Mouse (Mus musculus) limb, embryonic 15.5 days (tissue): Measurements from ENCODE around the gene Gm10097. TPM values are rescaled to one million over a fixed set of nuclear protein-coding genes. Genes with fewer than 3 reads are reported as not detected.

Source experiments
- ATAC-seq: fragments of 200-750 bp; cut with Nextera tagmentation; 2 replicates; pipeline ENCODE4 v1.8.0; 2017; ENCODE audit warnings: low read depth, moderate TSS enrichment; ENCODE audit not compliant: insufficient number of reproducible peaks, low FRiP score, low TSS enrichment
- H3K27ac ChIP-seq: fragments of 300-500 bp; sonication (generic); 2 replicates; pipeline ENCODE4 v1.5.1; 2015; ENCODE audit warnings: moderate library complexity, mild to moderate bottlenecking, inconsistent platforms
- H3K27me3 ChIP-seq: fragments of 300-500 bp; sonication (generic); 2 replicates; pipeline ENCODE4 v1.6.1; 2015; ENCODE audit warnings: inconsistent platforms
- H3K36me3 ChIP-seq: fragments of 300-500 bp; sonication (generic); 2 replicates; pipeline ENCODE4 v1.6.1; 2015; ENCODE audit warnings: inconsistent platforms
- H3K4me1 ChIP-seq: fragments of 300-500 bp; sonication (generic); 2 replicates; pipeline ENCODE4 v1.6.1; 2015; ENCODE audit warnings: inconsistent platforms
- H3K4me2 ChIP-seq: fragments of 300-500 bp; sonication (generic); 2 replicates; pipeline ENCODE4 v1.6.1; 2015; ENCODE audit warnings: mild to moderate bottlenecking, inconsistent platforms
- H3K4me3 ChIP-seq: fragments of 300-500 bp; sonication (generic); 2 replicates; pipeline ENCODE4 v1.5.1; 2015; ENCODE audit warnings: mild to moderate bottlenecking, inconsistent platforms
- H3K9ac ChIP-seq: fragments of 300-500 bp; sonication (generic); 2 replicates; pipeline ENCODE4 v1.6.1; 2015; ENCODE audit warnings: inconsistent platforms
- H3K9me3 ChIP-seq: fragments of 300-500 bp; sonication (generic); 2 replicates; pipeline ENCODE4 v1.6.1; 2016; ENCODE audit warnings: inconsistent platforms
- WGBS: fragments of 180-500 bp; shearing (Covaris S2); methylation state at CpG from one replicate; pipeline ENCODE4 v1.1.7; 2015; 5-methylcytosine and 5-hydroxymethylcytosine counted together
- polyA plus RNA-seq: library from polyadenylated mRNA; unstranded; fragments of >200 nt; fragmentation: Nextera tagmentation; extraction: Ambion mirVana; gene quantifications from 2 replicates; pipeline ENCODE4 v1.2.1, GENCODE M21; 2015

Gene Gm10097
- polyA plus RNA-seq, 1 experiment from 2014 or later: 0.15 TPM

DNA sequence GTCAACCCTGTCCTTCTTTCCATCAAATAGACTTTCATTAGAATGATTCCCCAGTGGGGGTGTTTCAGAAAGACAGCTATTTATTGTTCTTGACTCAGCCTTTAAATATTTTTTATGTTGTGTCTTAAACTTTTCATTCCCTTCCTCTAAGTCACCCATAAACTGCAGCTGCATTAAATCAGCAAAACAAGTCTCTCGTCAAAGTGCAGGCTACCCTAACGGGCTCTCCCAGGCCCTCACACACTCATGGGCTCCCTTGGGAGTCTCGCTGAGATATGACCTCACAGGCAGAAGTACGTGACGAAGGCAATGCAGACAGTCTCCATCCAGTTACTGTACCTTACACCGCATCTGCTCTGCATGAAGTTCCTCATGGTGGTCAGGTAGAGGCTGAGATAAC lies 17.3 kb downstream of the Gm10097 start:
- WGBS: 64% methylated on average over 6 of the region's 6 CpGs
- Histone ChIP-seq H3K27me3 (no peaks in the 10 kb centered on the region), H3K36me3 (no peaks in the 10 kb centered on the region)

DNA sequence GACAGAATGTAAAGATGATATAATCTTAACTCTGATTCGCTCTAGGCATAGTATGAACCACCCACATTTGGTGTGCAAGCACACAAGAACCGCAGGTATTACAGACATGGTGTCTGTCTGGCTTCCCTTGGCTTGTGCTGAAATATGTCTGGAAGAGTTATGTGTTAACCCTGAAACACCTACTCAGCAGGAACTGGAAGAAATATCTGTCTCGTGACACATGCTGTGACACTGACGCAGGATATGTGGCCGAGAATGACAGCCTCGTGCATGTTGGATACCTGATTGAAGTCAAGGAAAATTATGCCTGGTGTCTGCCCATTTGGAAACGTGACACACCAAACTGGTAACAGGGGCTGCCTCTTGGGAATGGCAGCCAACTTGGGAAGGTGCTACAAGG lies 18.3 kb downstream of the Gm10097 start:
- Histone ChIP-seq H3K36me3 (no peaks in the 10 kb centered on the region), H3K27ac (no peak overlapping the region), H3K4me3 (no peak overlapping the region), H3K27me3 (no peaks in the 10 kb centered on the region), H3K9me3 (no peaks in the 10 kb centered on the region), H3K4me1 (no peaks in the 10 kb centered on the region), H3K4me2 (no peak overlapping the region), H3K9ac (no peak overlapping the region)
- 78% methylated on average over 7 of the region's 7 CpGs for WGBS
- ATAC-seq: no peak

More for the DNA sequence above, 17.3 kb downstream of the Gm10097 start:
- H3K4me1 ChIP-seq: no peaks in the 10 kb centered on the region
- H3K9ac ChIP-seq: no peak overlapping the region
- H3K9me3 ChIP-seq: no peaks in the 10 kb centered on the region
- H3K27ac ChIP-seq: no peak overlapping the region
- H3K4me2 ChIP-seq: no peak overlapping the region
- no peak overlapping the region for H3K4me3 ChIP-seq
- ATAC-seq: no peak

DNA sequence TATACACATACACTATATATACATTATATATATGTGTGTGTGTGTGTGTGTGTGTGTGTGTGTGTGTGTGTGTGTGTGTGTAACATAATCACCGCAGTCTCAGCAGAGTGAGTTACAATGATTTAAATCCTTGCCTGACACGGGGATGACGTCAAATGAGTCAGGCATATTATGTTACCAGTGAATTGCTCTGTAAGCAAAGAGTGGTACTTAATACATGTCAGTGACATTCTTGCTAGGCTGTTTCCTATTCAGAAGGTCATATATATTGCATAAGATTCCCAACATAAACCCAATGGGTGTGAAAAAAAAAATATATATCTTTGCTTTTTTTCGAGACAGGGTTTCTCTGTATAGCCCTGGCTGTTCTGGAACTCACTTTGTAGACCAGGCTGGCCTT lies 20.1 kb downstream of the Gm10097 start:
- Histone ChIP-seq H3K36me3 (no peaks in the 10 kb centered on the region), H3K27me3 (no peaks in the 10 kb centered on the region), H3K4me1 (no peaks in the 10 kb centered on the region), H3K4me2 (no peak overlapping the region), H3K4me3 (no peak overlapping the region), H3K9ac (no peak overlapping the region), H3K9me3 (no peaks in the 10 kb centered on the region), H3K27ac (no peak overlapping the region)
- WGBS: 75% methylated on average over 4 of the region's 4 CpGs
- ATAC-seq: no peak

- no peaks in the 10 kb centered on the region for H3K4me1 ChIP-seq
- no peak for ATAC-seq
- H3K4me3 ChIP-seq: no peak overlapping the region
- no peak overlapping the region for H3K4me2 ChIP-seq
- no peak overlapping the region for H3K27ac ChIP-seq
- no peak overlapping the region for H3K9ac ChIP-seq
- peaks cover 15% of the 10 kb centered on the region for H3K36me3 ChIP-seq
- WGBS: 49% methylated on average over 10 of the region's 10 CpGs
- no peaks in the 10 kb centered on the region for H3K27me3 ChIP-seq
- no peaks in the 10 kb centered on the region for H3K9me3 ChIP-seq
These were observed 28.2 kb downstream of the Gm10097 start for GRCm38 (mm10) chr10:5096996-5097753.

DNA sequence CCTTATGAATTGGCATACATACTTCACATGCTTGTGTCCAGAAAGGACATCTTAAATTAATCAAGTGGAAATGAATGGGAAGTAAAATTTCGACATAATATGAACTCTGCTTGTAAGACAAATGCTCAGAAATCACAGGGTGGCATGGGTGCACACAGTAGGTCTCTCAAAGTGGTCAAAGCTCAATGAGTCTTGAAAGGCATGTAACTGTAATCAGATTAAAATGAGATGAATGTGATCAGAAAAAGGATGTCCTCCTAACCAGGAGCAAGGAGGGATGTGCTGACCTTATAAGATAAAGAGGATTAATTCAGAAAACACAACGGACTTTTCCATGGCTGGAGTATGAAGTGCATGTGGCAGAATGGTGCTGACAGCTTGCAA lies 28.8 kb downstream of the Gm10097 start:
- Histone ChIP-seq H3K4me3 (no peak overlapping the region), H3K27me3 (no peaks in the 10 kb centered on the region), H3K4me2 (no peak overlapping the region), H3K9ac (no peak overlapping the region), H3K4me1 (no peaks in the 10 kb centered on the region), H3K9me3 (no peaks in the 10 kb centered on the region), H3K36me3 (peaks cover 15% of the 10 kb centered on the region), H3K27ac (no peak overlapping the region)
- WGBS: 65% methylated on average over 2 of the region's 2 CpGs
- no peak for ATAC-seq

GRCm38 (mm10) chr10:5110773-5111172 lies 41.8 kb downstream of the Gm10097 start:
- H3K4me2 ChIP-seq: no peak overlapping the region
- peaks cover 45% of the 10 kb centered on the region for H3K36me3 ChIP-seq
- WGBS: 66% methylated on average over 5 of the region's 5 CpGs
- ATAC-seq: no peak
- H3K27ac ChIP-seq: no peak overlapping the region
- no peak overlapping the region for H3K9ac ChIP-seq
- H3K9me3 ChIP-seq: no peaks in the 10 kb centered on the region
- H3K4me3 ChIP-seq: no peak overlapping the region
- no peaks in the 10 kb centered on the region for H3K4me1 ChIP-seq
- H3K27me3 ChIP-seq: no peaks in the 10 kb centered on the region

DNA sequence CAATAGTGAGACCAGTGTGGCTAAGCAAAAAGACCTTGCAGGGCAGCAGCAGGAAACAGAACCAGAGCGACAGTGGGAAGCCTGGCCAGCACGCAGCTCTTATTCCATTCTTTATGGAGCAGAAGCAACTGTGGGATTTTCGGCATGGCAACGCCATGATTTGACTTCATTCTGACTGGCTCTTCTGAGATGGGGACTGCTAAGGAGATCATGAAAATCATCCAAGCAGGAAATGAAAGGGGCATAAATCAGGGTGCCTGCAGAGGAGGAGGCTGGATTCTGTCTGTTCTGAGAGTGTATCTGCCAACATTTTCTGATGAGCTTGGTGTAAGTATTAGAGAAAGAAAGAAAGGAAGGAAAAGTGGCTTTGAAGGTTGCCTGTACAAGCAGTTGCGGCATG lies 47.2 kb downstream of the Gm10097 start:
- no peak for ATAC-seq
- 83% methylated on average over 5 of the region's 5 CpGs for WGBS
- H3K4me2 ChIP-seq: no peak overlapping the region
- peaks cover 25% of the 10 kb centered on the region for H3K36me3 ChIP-seq
- no peak overlapping the region for H3K9ac ChIP-seq
- no peaks in the 10 kb centered on the region for H3K4me1 ChIP-seq
- H3K9me3 ChIP-seq: no peaks in the 10 kb centered on the region
- no peak overlapping the region for H3K4me3 ChIP-seq
- H3K27me3 ChIP-seq: no peaks in the 10 kb centered on the region
- H3K27ac ChIP-seq: no peak overlapping the region

DNA sequence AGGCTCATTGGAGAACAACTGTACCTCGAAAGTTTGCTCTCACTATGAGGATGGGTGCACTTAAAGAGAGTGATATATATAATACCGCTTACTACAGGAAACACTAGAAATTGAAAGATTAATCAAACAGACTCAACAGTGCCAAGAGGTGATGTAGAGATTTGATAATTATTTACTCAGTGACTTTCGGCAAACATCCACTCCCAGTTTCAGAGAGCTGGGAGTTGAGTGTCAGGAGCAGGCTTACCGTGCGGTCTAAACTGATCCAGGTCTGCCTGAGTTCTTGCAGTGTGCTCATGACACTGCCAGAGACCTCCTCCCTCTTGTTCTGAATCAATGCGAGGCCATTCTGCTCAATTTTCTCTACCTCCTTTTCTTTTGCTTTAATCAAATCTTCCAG lies 47.7 kb downstream of the Gm10097 start:
- no peak overlapping the region for H3K27ac ChIP-seq
- H3K4me1 ChIP-seq: no peaks in the 10 kb centered on the region
- H3K9ac ChIP-seq: no peak overlapping the region
- no peaks in the 10 kb centered on the region for H3K27me3 ChIP-seq
- peaks cover 23% of the 10 kb centered on the region for H3K36me3 ChIP-seq
- no peak overlapping the region for H3K4me2 ChIP-seq
- no peak overlapping the region for H3K4me3 ChIP-seq
- WGBS: 84% methylated on average over 6 of the region's 6 CpGs
- no peak for ATAC-seq
- no peaks in the 10 kb centered on the region for H3K9me3 ChIP-seq
